Mouse (Mus musculus) urinary bladder, postnatal 14 days (tissue): ENCODE measurements at regions not wholly inside any gene's neighbourhood (a gene's known extent, or its start where the extent isn't known, plus 50 kb on each side); places are given as distances from the start of the nearest gene placed in this dataset.

Source experiments
- DNase-seq: peaks from one replicate; pipeline ENCODE4 v3.0.0; 2021; ENCODE audit warnings: low spot score

GRCm38 (mm10) chr2:171675411-171675810 lies 367.9 kb downstream of the Cbln4 start:
- no peak for DNase-seq

- DNase-seq: no peak
These were observed 372.2 kb downstream of the Cbln4 start for GRCm38 (mm10) chr2:171670945-171671547.

DNA sequence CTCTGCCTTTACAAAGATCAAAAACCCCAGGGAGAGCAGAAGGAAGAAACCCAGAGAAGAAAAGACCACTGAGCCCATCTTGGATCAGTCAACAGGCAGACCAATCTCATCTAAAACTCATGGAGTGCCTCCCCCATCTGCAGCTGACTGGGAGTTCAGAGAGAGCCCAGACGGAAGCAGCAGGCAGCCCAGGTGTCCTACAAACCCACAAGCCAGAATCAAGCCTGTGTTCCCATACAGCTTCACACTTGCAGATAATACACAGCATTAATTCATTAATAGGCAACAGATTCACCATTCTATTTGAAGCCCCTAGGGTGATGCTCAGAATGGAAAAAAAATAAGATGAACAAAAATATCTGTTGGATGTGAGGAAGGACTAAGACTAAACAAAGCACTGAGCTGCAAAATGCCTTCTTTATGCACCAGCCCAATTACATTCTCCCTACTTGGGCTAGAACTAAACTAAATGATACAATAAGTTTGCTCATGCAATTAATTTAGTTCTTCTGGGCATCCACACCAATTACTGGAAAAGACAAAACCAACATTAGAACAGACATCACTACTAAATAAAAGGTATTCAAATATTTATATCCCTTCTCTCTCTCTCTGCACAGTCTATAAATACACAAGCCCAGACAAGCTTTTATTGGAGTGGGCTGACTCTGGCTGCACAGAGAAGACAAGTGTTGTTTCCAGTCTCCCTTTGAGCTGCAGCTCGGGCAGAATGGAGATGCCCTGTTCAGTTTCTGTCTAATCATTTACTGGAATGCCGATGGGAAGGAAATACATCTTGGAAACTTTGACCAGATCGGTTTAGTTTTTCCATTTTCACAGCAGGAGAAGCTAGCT lies 374.2 kb downstream of the Cbln4 start:
- DNase-seq: no peak

DNA sequence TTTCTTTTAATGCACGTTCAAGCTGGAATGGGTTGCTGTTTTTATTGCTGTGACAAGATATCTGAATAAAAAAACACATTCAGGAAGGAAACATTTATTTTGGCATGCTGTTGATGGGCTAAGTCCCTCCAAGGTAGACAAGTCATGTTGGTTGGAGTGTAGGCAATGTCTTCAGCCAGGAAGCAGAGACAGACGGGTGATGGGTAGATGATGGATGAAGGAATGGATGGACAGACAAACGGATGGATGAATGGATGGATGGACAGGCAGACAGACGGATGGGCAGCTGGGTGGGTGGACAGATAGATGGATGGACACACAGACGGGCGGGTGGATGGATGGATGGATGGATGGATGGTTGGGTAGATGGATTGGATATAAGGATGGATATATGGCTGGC lies 380.7 kb downstream of the Cbln4 start:
- no peak for DNase-seq

DNA sequence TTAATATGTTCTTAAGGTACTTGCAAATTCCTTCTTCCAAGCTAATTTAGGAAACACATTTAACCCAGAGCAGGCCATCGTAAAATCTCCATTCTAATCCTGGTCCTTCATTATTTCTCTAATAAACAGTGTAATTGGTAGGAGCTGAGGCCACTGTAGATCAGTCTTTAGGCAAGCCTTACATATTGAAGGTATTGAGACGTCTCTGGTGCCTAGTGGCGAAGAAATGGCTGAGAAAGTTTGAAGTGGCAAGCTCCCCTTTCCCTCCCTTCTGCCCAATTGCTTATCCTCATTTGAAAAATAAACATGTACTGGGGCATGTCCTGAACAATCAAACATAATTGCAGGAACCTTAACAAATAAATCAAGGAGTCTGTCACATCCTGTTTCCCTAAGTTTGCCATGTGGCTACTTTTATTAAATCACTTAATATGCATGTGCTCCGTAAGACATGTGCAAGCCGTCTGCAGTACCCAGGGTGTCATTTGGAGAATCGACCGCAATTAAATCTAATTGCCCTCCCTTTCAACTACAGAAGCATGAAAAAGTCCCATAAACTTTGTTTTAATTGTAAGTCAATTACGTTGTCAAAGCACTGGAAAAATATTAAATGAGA lies 381.3 kb downstream of the Cbln4 start:
- no peak for DNase-seq

- no peak for DNase-seq
These were observed 386.1 kb downstream of the Cbln4 start for GRCm38 (mm10) chr2:171657125-171657524.

GRCm38 (mm10) chr2:171641730-171642129 lies 401.5 kb downstream of the Cbln4 start:
- no peak for DNase-seq

GRCm38 (mm10) chr2:171640478-171640877 lies 402.8 kb downstream of the Cbln4 start:
- DNase-seq: no peak

DNA sequence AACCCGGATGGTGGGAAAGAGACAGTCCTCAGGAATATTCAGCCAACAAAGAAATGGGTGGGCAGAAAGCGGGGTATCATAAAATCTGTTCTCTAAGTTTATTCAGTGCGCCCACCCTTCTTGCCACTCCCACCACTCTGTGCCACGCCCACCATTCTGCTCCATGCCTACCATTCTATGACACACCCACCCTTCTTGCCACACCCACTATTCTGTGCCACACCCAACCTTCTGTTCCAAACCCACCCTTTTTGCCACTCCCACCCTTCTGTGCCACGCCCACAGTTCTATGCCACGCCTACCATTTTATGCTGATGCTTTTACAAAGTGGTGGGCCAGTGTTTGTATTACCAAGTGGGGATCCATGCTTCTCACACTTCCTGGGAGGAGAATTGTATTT lies 404.3 kb downstream of the Cbln4 start:
- no peak for DNase-seq

DNA sequence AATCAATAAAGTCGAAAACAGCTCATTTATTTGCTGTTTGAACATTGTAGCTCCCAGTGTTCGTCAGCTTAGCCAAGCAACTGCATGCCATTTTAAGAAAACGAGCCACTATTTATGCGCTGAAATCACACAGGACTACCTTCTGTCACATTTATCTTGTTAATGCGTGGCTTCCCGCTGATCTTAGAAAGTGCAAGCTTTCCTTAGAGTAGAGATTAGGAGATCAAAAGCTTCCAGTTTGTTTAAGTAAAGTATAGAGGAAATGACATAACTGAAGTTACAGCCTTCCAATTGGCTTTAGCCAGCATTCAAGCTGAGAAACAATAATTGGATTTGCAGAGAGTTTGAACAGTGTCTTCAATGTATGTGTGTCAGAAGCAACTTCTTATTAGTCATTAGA lies 406.4 kb downstream of the Cbln4 start:
- no peak for DNase-seq

GRCm38 (mm10) chr2:171633355-171634097 lies 409.7 kb downstream of the Cbln4 start:
- no peak for DNase-seq

GRCm38 (mm10) chr2:171630101-171630715 lies 413.1 kb downstream of the Cbln4 start:
- no peak for DNase-seq

DNA sequence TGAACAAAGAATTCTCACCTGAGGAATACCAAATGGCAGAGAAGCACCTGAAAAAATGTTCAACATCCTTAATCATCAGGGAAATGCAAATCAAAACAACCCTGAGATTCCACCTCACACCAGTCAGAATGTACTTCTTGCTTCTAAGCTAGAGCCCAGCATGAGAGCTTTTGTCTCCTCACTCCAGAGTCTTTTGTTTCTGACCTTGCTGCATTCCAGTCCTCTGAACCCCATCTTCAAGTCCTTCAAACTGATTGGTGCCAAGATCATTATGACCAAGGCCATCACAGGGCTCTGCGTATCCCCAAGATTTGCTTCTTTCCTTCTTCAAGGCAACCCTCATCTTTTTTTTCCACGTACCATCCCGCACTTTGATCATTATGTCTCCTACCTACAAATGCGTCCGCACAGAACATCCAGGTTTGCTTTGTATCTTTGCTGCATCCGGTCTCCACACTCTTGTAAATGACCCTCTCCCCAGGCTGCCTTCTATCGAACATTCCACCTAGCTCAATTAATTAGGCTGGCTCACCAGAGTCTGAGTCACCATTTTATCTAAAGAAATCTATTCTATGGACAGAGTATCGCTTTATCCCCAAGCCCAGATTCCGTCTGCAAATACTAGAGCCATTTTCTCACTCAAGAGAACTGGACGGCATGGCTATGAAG lies 414.9 kb downstream of the Cbln4 start:
- no peak for DNase-seq

DNA sequence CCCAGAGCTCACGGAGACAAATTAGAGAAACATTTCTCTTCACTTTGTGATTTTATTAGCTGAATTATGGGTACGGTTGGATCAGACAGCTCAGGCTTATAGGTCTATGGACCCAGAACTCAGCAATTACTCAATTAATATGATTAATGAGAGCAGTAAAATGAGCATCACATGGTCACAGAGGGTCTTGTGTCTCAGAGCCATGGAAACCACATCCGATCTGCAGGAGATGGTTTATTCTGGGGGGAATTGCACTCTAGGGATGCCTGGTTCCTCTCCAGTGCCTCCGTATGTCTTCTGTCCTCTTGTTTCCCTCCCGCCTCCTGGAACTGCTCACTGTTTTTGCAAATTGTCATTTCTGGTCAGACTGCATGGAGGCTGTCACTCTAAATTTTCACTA lies 422.6 kb downstream of the Cbln4 start:
- no peak for DNase-seq

GRCm38 (mm10) chr2:171620253-171620652 lies 423.0 kb downstream of the Cbln4 start:
- DNase-seq: no peak

DNA sequence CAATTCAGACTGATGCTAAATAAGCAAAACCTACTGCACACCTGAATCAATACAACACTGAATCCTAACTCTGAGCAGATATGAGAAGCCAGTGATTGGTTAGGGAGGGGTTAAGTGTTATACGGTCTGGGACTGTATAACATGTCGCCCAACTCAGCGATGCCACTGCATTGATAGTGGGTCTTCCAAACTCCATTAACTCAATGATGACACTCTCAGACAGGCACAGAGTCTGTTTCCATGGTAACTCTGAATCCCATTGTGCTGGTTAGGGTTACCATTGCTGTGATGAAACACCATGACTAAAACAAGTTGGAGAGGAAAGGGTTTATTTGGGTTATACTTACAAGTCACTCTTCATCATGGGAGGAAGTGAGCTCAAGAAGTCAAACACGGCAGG lies 424.5 kb downstream of the Cbln4 start:
- no peak for DNase-seq

GRCm38 (mm10) chr2:171618333-171618732 lies 424.9 kb downstream of the Cbln4 start:
- no peak for DNase-seq

- no peak for DNase-seq
These were observed 427.8 kb downstream of the Cbln4 start for GRCm38 (mm10) chr2:171615462-171615861.

GRCm38 (mm10) chr2:171605064-171605463 lies 438.2 kb downstream of the Cbln4 start:
- DNase-seq: no peak

- no peak for DNase-seq
These were observed 448.0 kb downstream of the Cbln4 start for GRCm38 (mm10) chr2:171595240-171595639.

DNA sequence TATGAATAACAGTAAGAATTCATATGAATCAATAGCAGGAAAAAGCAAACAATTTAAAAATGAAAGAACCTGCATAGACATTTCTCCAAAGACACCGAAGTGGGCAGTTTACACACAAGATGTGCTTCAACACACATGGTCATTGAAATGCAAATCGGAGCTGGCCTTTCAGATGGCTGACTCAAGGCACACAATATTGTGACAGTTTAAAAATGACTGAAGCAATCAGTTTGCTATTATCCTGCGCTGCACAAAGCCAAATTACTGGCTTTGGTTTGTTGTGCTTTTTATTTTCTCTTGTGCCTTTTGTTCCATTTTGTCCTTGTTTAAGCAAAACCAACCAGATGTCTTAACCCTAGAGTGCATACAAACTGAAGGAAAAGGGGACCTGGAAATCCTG lies 449.4 kb downstream of the Cbln4 start:
- DNase-seq: no peak

GRCm38 (mm10) chr2:171592315-171592714 lies 451.0 kb downstream of the Cbln4 start:
- no peak for DNase-seq
